Mouse (Mus musculus) C2C12 (cell line): ENCODE measurements around the gene Rtraf.
A peak's percentile ranks its signal among the peaks of the same experiment; 100 is the strongest.

Source experiments
- CEBPB ChIP-seq: IDR thresholded peaks from one replicate; pipeline ENCODE4 v1.6.1; 2011; ENCODE audit warnings: low read depth, mild to moderate bottlenecking, control low read depth, moderate library complexity
- CTCF ChIP-seq: IDR thresholded peaks from one replicate; pipeline ENCODE4 v1.5.1; 2011; ENCODE audit not compliant: control insufficient read depth, insufficient read depth, insufficient read length
- FOSL1 ChIP-seq: IDR thresholded peaks from one replicate; pipeline ENCODE4 v1.8.0; 2011; ENCODE audit warnings: mild to moderate bottlenecking, low read length; ENCODE audit not compliant: poor library complexity, insufficient read depth, severe bottlenecking
- MAX ChIP-seq: IDR thresholded peaks from one replicate; pipeline ENCODE4 v1.6.1; 2011; ENCODE audit warnings: mild to moderate bottlenecking, control low read depth
- MYOD1 ChIP-seq: IDR thresholded peaks from one replicate; pipeline ENCODE4 v1.6.1; 2011; ENCODE audit warnings: low read depth; ENCODE audit not compliant: control insufficient read depth, insufficient read length
- MYOG ChIP-seq: IDR thresholded peaks from one replicate; pipeline ENCODE4 v1.6.1; 2011; ENCODE audit not compliant: control insufficient read depth, insufficient read length; ENCODE audit errors: extremely low read depth
- USF1 ChIP-seq: IDR thresholded peaks from one replicate; pipeline ENCODE4 v1.6.1; 2011; ENCODE audit warnings: low read depth, mild to moderate bottlenecking, control low read depth, moderate library complexity

- TF ChIP-seq CTCF (peak; percentile 15), MYOD1 (no peak), FOSL1 (no peak), MAX (no peak), CEBPB (no peak), MYOG (no peak), USF1 (no peak)
Observed at GRCm38 (mm10) chr14:19776890-19777289, 46.7 kb downstream of the Rtraf start.
